Mouse (Mus musculus): ENCODE results near the gene Col25a1. TPM values are rescaled to one million over a fixed set of nuclear protein-coding genes. Genes with fewer than 3 reads are reported as not detected.

Gene Col25a1
- polyA plus RNA-seq (2021; fragmentation: Nextera tagmentation): 1.8 and 2.6 TPM in 2 replicates
- long read RNA-seq, experiment 1, partial matches to known transcripts: 2 of 9 reads
- long read RNA-seq, experiment 1, other reads (novel, unspliced or antisense): 7 of 9 reads
- long read RNA-seq, experiment 2, partial matches to known transcripts: 3 of 9 reads
- long read RNA-seq, experiment 2, other reads (novel, unspliced or antisense): 6 of 9 reads

DNA sequence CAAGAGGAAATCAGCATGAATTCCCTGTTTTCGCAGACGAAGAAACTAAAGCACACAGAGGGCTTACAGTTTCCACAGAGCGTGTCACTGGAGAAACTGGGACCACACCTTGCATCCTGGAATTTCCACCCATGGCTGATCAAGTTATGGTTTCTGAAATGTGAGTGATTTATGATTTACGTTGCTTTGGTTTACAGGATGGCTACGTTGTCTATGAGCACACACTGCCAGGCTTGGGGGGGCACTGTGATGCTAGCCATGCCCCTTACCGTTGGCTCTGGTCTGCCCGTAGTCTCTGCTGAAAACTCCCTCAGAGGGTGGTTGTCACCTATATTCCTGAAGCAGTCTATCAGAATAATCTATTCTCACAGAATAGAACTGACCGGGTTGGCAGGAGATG, at the start of gene Col25a1:
Col25a1 (plus strand) TSS at position 301 of the 400 bp plus-strand sequence.

DNA sequence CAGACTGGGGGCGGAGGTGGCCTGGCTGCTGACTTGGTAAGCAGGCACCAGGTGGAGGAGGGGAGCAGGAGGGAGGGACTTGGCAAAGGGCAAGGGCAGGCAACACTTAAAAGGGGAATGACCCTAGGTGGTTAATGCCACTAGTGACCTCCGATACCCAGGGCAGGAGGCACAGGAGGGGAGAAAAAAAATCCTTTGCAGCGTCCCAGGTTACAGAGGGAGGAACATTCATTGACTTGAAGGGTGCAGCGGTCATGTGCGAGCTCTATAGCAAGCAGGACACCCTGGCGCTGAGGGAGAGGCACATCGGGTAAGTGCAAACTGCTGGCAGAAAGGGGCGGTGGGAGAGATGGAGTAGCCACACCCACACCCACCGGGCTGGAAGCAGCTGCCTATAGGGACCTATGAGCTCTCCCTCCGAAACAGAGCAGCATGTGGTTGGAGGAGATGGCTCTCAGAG, 486.2 kb downstream of the Col25a1 start, which contains the start of gene Etnppl:
Etnppl (plus strand) TSS at position 10 of the 460 bp plus-strand sequence.

Other genes with a start within 250 kb of the Col25a1 start
- gene Casp6, start 230.1 kb upstream of the Col25a1 start, polyA plus RNA-seq (2021; fragmentation: Nextera tagmentation): 6.3 and 7.0 TPM in 2 replicates
- gene Mcub, start 161.3 kb upstream of the Col25a1 start, polyA plus RNA-seq (2021; fragmentation: Nextera tagmentation): 3.7 and 4.3 TPM in 2 replicates
- 18.0 and 32.0 TPM in 2 replicates for gene Sec24b, start 69.9 kb upstream of the Col25a1 start, polyA plus RNA-seq (2021; fragmentation: Nextera tagmentation)

Data from left cerebral cortex, adult 6 months (tissue).